Mouse (Mus musculus) kidney, embryonic 16.5 days (tissue): ENCODE measurements around the gene Akip1. TPM values are rescaled to one million over a fixed set of nuclear protein-coding genes. Genes with fewer than 3 reads are reported as not detected.
A peak's percentile ranks its signal among the peaks of the same experiment; 100 is the strongest.

ENCODE experiments used
- ATAC-seq: fragments of 200-750 bp; cut with Nextera tagmentation; 2 replicates; pipeline ENCODE4 v1.8.0; 2017; ENCODE audit warnings: moderate TSS enrichment; ENCODE audit not compliant: low FRiP score, low TSS enrichment
- H3K27ac ChIP-seq: fragments of 300-500 bp; sonication (generic); 2 replicates; pipeline ENCODE4 v1.5.1; 2014; ENCODE audit warnings: low read length
- H3K27me3 ChIP-seq: fragments of 300-500 bp; sonication (generic); 2 replicates; pipeline ENCODE4 v1.6.1; 2014; ENCODE audit warnings: low read length, control low read depth, mixed read lengths; ENCODE audit not compliant: insufficient read depth
- H3K36me3 ChIP-seq: fragments of 300-500 bp; sonication (generic); 2 replicates; pipeline ENCODE4 v1.6.1; 2014; ENCODE audit warnings: low read length, control low read depth, mixed read lengths; ENCODE audit not compliant: insufficient read depth
- H3K4me1 ChIP-seq: fragments of 300-500 bp; sonication (generic); 2 replicates; pipeline ENCODE4 v1.6.1; 2014; ENCODE audit warnings: low read length, control low read depth, mixed read lengths; ENCODE audit not compliant: insufficient read depth
- H3K4me2 ChIP-seq: fragments of 300-500 bp; sonication (generic); replicated peaks from 2 replicates; pipeline ENCODE4 v1.6.1; 2014; ENCODE audit warnings: low read depth, low read length
- H3K4me3 ChIP-seq: fragments of 300-500 bp; sonication (generic); 2 replicates; pipeline ENCODE4 v1.5.1; 2014; ENCODE audit warnings: mild to moderate bottlenecking, low read length
- H3K9ac ChIP-seq: fragments of 300-500 bp; sonication (generic); replicated peaks from 2 replicates; pipeline ENCODE4 v1.6.1; 2014; ENCODE audit warnings: low read length
- H3K9me3 ChIP-seq: fragments of 300-500 bp; sonication (generic); 2 replicates; pipeline ENCODE4 v1.6.1; 2016; ENCODE audit warnings: low read length, control low read depth
- WGBS: fragments of 180-500 bp; shearing (Covaris S2); extraction: QIAGEN DNeasy Blood & Tissue Kit; methylation state at CpG from one replicate; pipeline ENCODE4 v1.1.7; 2014; 5-methylcytosine and 5-hydroxymethylcytosine counted together
- polyA plus RNA-seq: library from polyadenylated mRNA; unstranded; fragments of >200 nt; fragmentation: Nextera tagmentation; extraction: Ambion mirVana; gene quantifications from 2 replicates; pipeline ENCODE4 v1.2.1, GENCODE M21; 2015

The Akip1 gene
- polyA plus RNA-seq, 1 experiment from 2014 or later = 34.0 TPM

GRCm38 (mm10) chr7:109680284-109680683, 23.2 kb upstream of the Akip1 start:
- WGBS = 91% methylated on average over 2 of the region's 2 CpGs

GRCm38 (mm10) chr7:109680879-109681278, 22.6 kb upstream of the Akip1 start:
- Histone ChIP-seq H3K27ac (no peak overlapping the region), H3K9ac (no peak overlapping the region), H3K36me3 (no peaks in the 10 kb centered on the region), H3K27me3 (no peaks in the 10 kb centered on the region), H3K4me3 (no peak overlapping the region), H3K4me2 (no peak overlapping the region), H3K9me3 (no peaks in the 10 kb centered on the region), H3K4me1 (no peaks in the 10 kb centered on the region)
- ATAC-seq = no peak
- 83% methylated on average over 1 of the region's 1 CpGs for WGBS

More at GRCm38 (mm10) chr7:109680284-109680683, 23.2 kb upstream of the Akip1 start:
- Histone ChIP-seq H3K4me3 (no peak overlapping the region), H3K36me3 (no peaks in the 10 kb centered on the region), H3K27me3 (no peaks in the 10 kb centered on the region), H3K27ac (no peak overlapping the region), H3K4me2 (no peak overlapping the region), H3K9me3 (no peaks in the 10 kb centered on the region), H3K4me1 (no peaks in the 10 kb centered on the region), H3K9ac (no peak overlapping the region)
- no peak for ATAC-seq

- Histone ChIP-seq H3K27ac (no peak overlapping the region), H3K4me2 (no peak overlapping the region), H3K4me1 (0 out of 2 replicates have a peak, but pooled peaks cover 5% of the 10 kb centered on the region)
Observed at GRCm38 (mm10) chr7:109686585-109687128, 16.8 kb upstream of the Akip1 start.

GRCm38 (mm10) chr7:109690101-109690500, 13.4 kb upstream of the Akip1 start:
- no peak for ATAC-seq
- H3K4me1 ChIP-seq = 0 out of 2 replicates have a peak, but pooled peaks cover 5% of the 10 kb centered on the region
- H3K27ac ChIP-seq = no peak overlapping the region
- 93% methylated on average over 3 of the region's 3 CpGs for whole genome bisulfite sequencing
- no peak overlapping the region for H3K4me3 ChIP-seq
- no peaks in the 10 kb centered on the region for H3K27me3 ChIP-seq
- H3K9ac ChIP-seq = no peak overlapping the region
- no peaks in the 10 kb centered on the region for H3K9me3 ChIP-seq
- no peak overlapping the region for H3K4me2 ChIP-seq
- no peaks in the 10 kb centered on the region for H3K36me3 ChIP-seq

More at GRCm38 (mm10) chr7:109686585-109687128, 16.8 kb upstream of the Akip1 start:
- no peaks in the 10 kb centered on the region for H3K27me3 ChIP-seq
- no peak overlapping the region for H3K9ac ChIP-seq
- 49% methylated on average over 9 of the region's 9 CpGs for WGBS
- no peak overlapping the region for H3K4me3 ChIP-seq
- ATAC-seq = no peak
- no peaks in the 10 kb centered on the region for H3K9me3 ChIP-seq
- no peaks in the 10 kb centered on the region for H3K36me3 ChIP-seq

GRCm38 (mm10) chr7:109690961-109691360, 12.5 kb upstream of the Akip1 start:
- no peak for ATAC-seq

GRCm38 (mm10) chr7:109694576-109695338, 8.7 kb upstream of the Akip1 start:
- H3K4me1 ChIP-seq = no peaks in the 10 kb centered on the region
- ATAC-seq = no peak
- no peak overlapping the region for H3K4me3 ChIP-seq
- no peak overlapping the region for H3K9ac ChIP-seq
- H3K9me3 ChIP-seq = no peaks in the 10 kb centered on the region
- H3K27me3 ChIP-seq = no peaks in the 10 kb centered on the region
- 80% methylated on average over 13 of the region's 13 CpGs for WGBS
- H3K36me3 ChIP-seq = no peaks in the 10 kb centered on the region
- no peak overlapping the region for H3K27ac ChIP-seq
- no peak overlapping the region for H3K4me2 ChIP-seq

More at GRCm38 (mm10) chr7:109690961-109691360, 12.5 kb upstream of the Akip1 start:
- Histone ChIP-seq H3K4me2 (no peak overlapping the region), H3K9ac (no peak overlapping the region), H3K27ac (no peak overlapping the region), H3K36me3 (no peaks in the 10 kb centered on the region), H3K9me3 (no peaks in the 10 kb centered on the region), H3K27me3 (no peaks in the 10 kb centered on the region), H3K4me3 (no peak overlapping the region), H3K4me1 (0 out of 2 replicates have a peak, but pooled peaks cover 5% of the 10 kb centered on the region)
- 67% methylated on average over 5 of the region's 5 CpGs for WGBS

GRCm38 (mm10) chr7:109695339-109695726, 8.2 kb upstream of the Akip1 start:
- no peak for ATAC-seq
- no peak overlapping the region for H3K4me2 ChIP-seq
- WGBS = 91% methylated on average over 10 of the region's 10 CpGs

GRCm38 (mm10) chr7:109700213-109700612, 3.3 kb upstream of the Akip1 start:
- ATAC-seq = no peak
- Histone ChIP-seq H3K36me3 (no peaks in the 10 kb centered on the region), H3K4me3 (no peak overlapping the region), H3K4me2 (no peak overlapping the region), H3K9me3 (no peaks in the 10 kb centered on the region), H3K27ac (no peak overlapping the region), H3K27me3 (no peaks in the 10 kb centered on the region), H3K9ac (no peak overlapping the region), H3K4me1 (peaks cover 10% of the 10 kb centered on the region; the same call in 1 of the 2 replicates)

More at GRCm38 (mm10) chr7:109695339-109695726, 8.2 kb upstream of the Akip1 start:
- no peak overlapping the region for H3K9ac ChIP-seq
- H3K4me1 ChIP-seq = no peaks in the 10 kb centered on the region
- H3K36me3 ChIP-seq = no peaks in the 10 kb centered on the region
- no peaks in the 10 kb centered on the region for H3K9me3 ChIP-seq
- H3K27ac ChIP-seq = no peak overlapping the region
- no peaks in the 10 kb centered on the region for H3K27me3 ChIP-seq
- H3K4me3 ChIP-seq = no peak overlapping the region

GRCm38 (mm10) chr7:109702721-109703120, 769 bp upstream of the Akip1 start:
- no peaks in the 10 kb centered on the region for H3K27me3 ChIP-seq
- H3K4me3 ChIP-seq = peak overlapping the region; percentile 69
- ATAC-seq = no peak
- peak overlapping the region; percentile 74; the same call in 1 of the 2 replicates for H3K9ac ChIP-seq
- no peaks in the 10 kb centered on the region for H3K9me3 ChIP-seq
- no peak overlapping the region for H3K27ac ChIP-seq
- H3K36me3 ChIP-seq = no peaks in the 10 kb centered on the region
- peak overlapping the region; percentile 63 for H3K4me2 ChIP-seq
- 45% methylated on average over 4 of the region's 4 CpGs for WGBS
- H3K4me1 ChIP-seq = peaks cover 10% of the 10 kb centered on the region; the same call in 1 of the 2 replicates

GRCm38 (mm10) chr7:109704016-109704377, 507 bp downstream of the Akip1 start:
- peak overlapping the region; percentile 28 for H3K27ac ChIP-seq

More at GRCm38 (mm10) chr7:109704016-109704377, 507 bp downstream of the Akip1 start:
- Histone ChIP-seq H3K27me3 (no peaks in the 10 kb centered on the region), H3K36me3 (no peaks in the 10 kb centered on the region; the same call in 1 of the 2 replicates), H3K4me3 (peak overlapping the region; percentile 69), H3K4me1 (peaks cover 14% of the 10 kb centered on the region), H3K4me2 (peak overlapping the region; percentile 63), H3K9ac (peak overlapping the region; percentile 74), H3K9me3 (no peaks in the 10 kb centered on the region)
- 3% methylated on average over 17 of the region's 17 CpGs for WGBS
- no peak for ATAC-seq
